Mouse (Mus musculus) CH12.LX (cell line): ENCODE results near the gene Pde1b. TPM values are rescaled to one million over a fixed set of nuclear protein-coding genes. Genes with fewer than 3 reads are reported as not detected.
A peak's percentile ranks its signal among the peaks of the same experiment; 100 is the strongest.

Source experiments
- DNase-seq: peaks from one replicate; pipeline ENCODE4 v3.0.0-alpha.2; 2013; ENCODE audit errors: extremely low read depth
- H3K27ac ChIP-seq: 2 replicates; pipeline ENCODE4 v1.5.1; 2012; ENCODE audit warnings: low read depth, mild to moderate bottlenecking, control low read depth, moderate library complexity; ENCODE audit not compliant: insufficient read depth
- H3K27me3 ChIP-seq: replicated peaks from 2 replicates; pipeline ENCODE3; 2012; ENCODE audit warnings: inconsistent platforms
- H3K36me3 ChIP-seq, 2 experiments: replicated peaks in 1 of 2; 2 replicates each; pipeline versions ENCODE3 to v1.6.1; 2012; ENCODE audit warnings: inconsistent platforms in 1 of 2, low read length in 1 of 2, mild to moderate bottlenecking in 1 of 2, mixed read lengths in 1 of 2, moderate library complexity in 1 of 2; ENCODE audit not compliant: control insufficient read depth in 1 of 2, insufficient read depth in 1 of 2
- H3K4me1 ChIP-seq, 2 experiments: 2 replicates each; pipeline ENCODE4 v1.6.1; 2012; ENCODE audit warnings: inconsistent platforms in 1 of 2, moderate library complexity in 1 of 2; ENCODE audit not compliant: insufficient read depth in 2 of 2, control insufficient read depth in 1 of 2
- H3K4me2 ChIP-seq: 2 replicates; pipeline ENCODE4 v1.6.1; 2012; ENCODE audit warnings: low read depth, mild to moderate bottlenecking, control low read depth; ENCODE audit not compliant: poor library complexity, insufficient read depth, severe bottlenecking
- H3K4me3 ChIP-seq, 3 experiments: fragments of 150-350 bp in 1 of 3; sonication (generic) in 1 of 3; replicated peaks in 1 of 3; 2 replicates each; pipeline versions ENCODE3 to v1.5.1; 2011 to 2012; ENCODE audit warnings: low read depth in 2 of 3, low read length in 2 of 3, mild to moderate bottlenecking in 2 of 3, moderate library complexity in 2 of 3, control low read depth in 1 of 3, improper control_type of control experiment in 1 of 3, inconsistent platforms in 1 of 3, mixed read lengths in 1 of 3; ENCODE audit not compliant: poor library complexity in 1 of 3
- H3K79me2 ChIP-seq: replicated peaks from 2 replicates; pipeline ENCODE4 v1.6.1; 2012; ENCODE audit warnings: mild to moderate bottlenecking, moderate library complexity; ENCODE audit not compliant: control insufficient read depth, poor library complexity, insufficient read depth, severe bottlenecking; ENCODE audit errors: extremely low read depth
- H3K9ac ChIP-seq: 2 replicates; pipeline ENCODE4 v1.6.1; 2012; ENCODE audit warnings: low read depth, mild to moderate bottlenecking, control low read depth, moderate library complexity; ENCODE audit not compliant: insufficient read depth
- H3K9me3 ChIP-seq: replicated peaks from 2 replicates; pipeline ENCODE3; 2012; ENCODE audit warnings: low read length, inconsistent platforms, mixed read lengths
- BHLHE40 ChIP-seq: IDR thresholded peaks from 2 replicates; pipeline ENCODE4 v1.6.1; 2011; ENCODE audit warnings: mild to moderate bottlenecking, low read depth, low read length, improper control_type of control experiment
- CTCF ChIP-seq, 2 experiments: IDR thresholded peaks in 1 of 2; conservative IDR thresholded peaks in 1 of 2; 2 replicates each; pipeline ENCODE4 v1.5.1; 2011 to 2012; ENCODE audit warnings: low read depth in 2 of 2, low read length in 2 of 2, improper control_type of control experiment in 1 of 2, inconsistent platforms in 1 of 2, mild to moderate bottlenecking in 1 of 2, moderate library complexity in 1 of 2
- E2F4 ChIP-seq: IDR thresholded peaks from 2 replicates; pipeline ENCODE4 v1.6.1; 2011; ENCODE audit warnings: low read depth, low read length, improper control_type of control experiment; ENCODE audit not compliant: insufficient replicate concordance
- ELF1 ChIP-seq: IDR thresholded peaks from 2 replicates; pipeline ENCODE4 v1.6.1; 2014; ENCODE audit warnings: low read depth, mild to moderate bottlenecking, inconsistent platforms, low read length, improper control_type of control experiment
- GABPA ChIP-seq: IDR thresholded peaks from 2 replicates; pipeline ENCODE4 v1.6.1; 2012; ENCODE audit warnings: low read depth, low read length, improper control_type of control experiment, inconsistent platforms; ENCODE audit not compliant: insufficient replicate concordance
- IRF4 ChIP-seq: IDR thresholded peaks from 2 replicates; pipeline ENCODE4 v1.6.1; 2014; ENCODE audit warnings: low read depth, mild to moderate bottlenecking, inconsistent platforms, low read length, improper control_type of control experiment
- KAT2A ChIP-seq: IDR thresholded peaks from 2 replicates; pipeline ENCODE4 v1.6.1; 2012; ENCODE audit warnings: low read length, improper control_type of control experiment, inconsistent platforms; ENCODE audit not compliant: insufficient replicate concordance
- MAX ChIP-seq: IDR thresholded peaks from 2 replicates; pipeline ENCODE4 v1.6.1; 2011; ENCODE audit warnings: low read length, improper control_type of control experiment
- NRF1 ChIP-seq: IDR thresholded peaks from 2 replicates; pipeline ENCODE4 v1.6.1; 2014; ENCODE audit warnings: low read depth, mild to moderate bottlenecking, inconsistent platforms, low read length, improper control_type of control experiment, moderate library complexity
- POLR2A ChIP-seq: IDR thresholded peaks from 2 replicates; pipeline ENCODE4 v1.6.1; 2011; ENCODE audit warnings: low read depth, mild to moderate bottlenecking, improper control_type of control experiment, low read length
- POLR2AphosphoS2 ChIP-seq: IDR thresholded peaks from 2 replicates; pipeline ENCODE4 v1.6.1; 2011; ENCODE audit warnings: low read depth, low read length, improper control_type of control experiment
- RAD21 ChIP-seq: IDR thresholded peaks from 2 replicates; pipeline ENCODE4 v1.6.1; 2011; ENCODE audit warnings: low read depth, mild to moderate bottlenecking, low read length, improper control_type of control experiment, moderate library complexity
- SIN3A ChIP-seq: IDR thresholded peaks from 2 replicates; pipeline ENCODE4 v1.6.1; 2012; ENCODE audit warnings: low read length, improper control_type of control experiment, inconsistent platforms
- SMC3 ChIP-seq: IDR thresholded peaks from 2 replicates; pipeline ENCODE4 v1.6.1; 2011; ENCODE audit warnings: low read depth, low read length, improper control_type of control experiment
- USF2 ChIP-seq: conservative IDR thresholded peaks from 2 replicates; pipeline ENCODE4 v1.6.1; 2011; ENCODE audit warnings: low read depth, low read length, improper control_type of control experiment
- ZC3H11A ChIP-seq: IDR thresholded peaks from 2 replicates; pipeline ENCODE4 v1.6.1; 2012; ENCODE audit warnings: low read depth, mild to moderate bottlenecking, inconsistent platforms, low read length, improper control_type of control experiment
- ZMIZ1 ChIP-seq: IDR thresholded peaks from 2 replicates; pipeline ENCODE4 v1.6.1; 2012; ENCODE audit warnings: low read depth, mild to moderate bottlenecking, inconsistent platforms, low read length, improper control_type of control experiment
- dilution Hi-C: fragments of 300-500 bp; cut with MboI; formaldehyde crosslinking; loops from 2 replicates; pipeline ENCODE4 v1.14.3; 2020; ENCODE audit warnings: low sequenced_read_pairs; ENCODE audit not compliant: extremely low pct_unique_long_range_greater_than_20kb, extremely low pct_ligation_motif_present
- in situ Hi-C: fragments of 300-500 bp; cut with MboI; formaldehyde crosslinking; loops from 3 replicates; pipeline ENCODE4 v1.14.3; 2019; ENCODE audit warnings: low sequenced_read_pairs, low pct_ligation_motif_present, low pct_unique_long_range_greater_than_20kb, mixed read lengths
- polyA plus RNA-seq: library from polyadenylated mRNA; unstranded; fragments of >175 nt; gene quantifications from 2 replicates; pipeline ENCODE4 v1.2.1, GENCODE M21; 2012; ENCODE audit warnings: low read depth; ENCODE audit not compliant: insufficient read length
- total RNA-seq, 2 experiments: library from RNA; depleted of rRNA; stranded (reverse); fragments of 300-350 nt in 1 of 2; fragments of >200 nt in 1 of 2; gene quantifications; 2 replicates each; pipeline ENCODE4 v1.2.3; 2012 to 2014

The Pde1b gene
- total and polyA plus RNA-seq, 3 experiments: 14.2 to 36.7 (median 15.0) TPM

DNA sequence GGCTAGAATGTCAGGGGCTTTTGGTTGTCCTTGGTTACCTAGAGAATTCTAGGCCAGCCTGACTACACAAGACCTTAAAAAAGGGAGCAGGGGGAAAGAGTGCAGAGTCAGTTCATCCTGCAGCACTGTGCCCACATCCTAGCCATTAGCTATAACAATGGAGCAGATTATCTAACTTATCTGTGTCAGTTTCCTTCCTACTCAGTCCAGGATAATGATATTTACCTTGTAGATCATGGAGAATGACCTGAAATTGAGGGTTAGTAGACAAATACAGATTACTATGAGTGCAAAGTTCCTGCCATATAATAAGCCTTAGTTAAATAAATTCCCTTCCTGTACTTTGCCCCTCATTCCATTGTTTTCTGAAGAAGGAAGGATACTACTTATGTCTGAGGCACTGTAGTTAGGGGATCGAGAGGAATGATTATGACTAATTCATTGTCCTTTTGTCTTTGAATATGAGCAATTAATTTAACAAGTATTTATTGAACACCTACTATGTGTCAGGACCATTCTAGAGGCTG lies 23.7 kb upstream of the Pde1b start:
- no peak overlapping the region for H3K27ac ChIP-seq
- H3K9ac ChIP-seq: no peak overlapping the region
- peaks cover 80 to 97% of the 10 kb centered on the region in 2 experiments for H3K36me3 ChIP-seq
- no peaks in the 10 kb centered on the region for H3K9me3 ChIP-seq
- no peaks in the 10 kb centered on the region for H3K27me3 ChIP-seq
- in situ Hi-C loops (no loop called here), dilution Hi-C loops (no loop called here)
- no peaks in the 10 kb centered on the region for H3K4me1 ChIP-seq
- H3K4me3 ChIP-seq: no peak overlapping the region
- no peak for TF ChIP-seq ZMIZ1
- TF ChIP-seq SMC3: no peak
- no peak for TF ChIP-seq BHLHE40
- no peak for TF ChIP-seq MAX
- TF ChIP-seq POLR2A: no peak
- no peak for TF ChIP-seq KAT2A
- TF ChIP-seq GABPA: no peak
- TF ChIP-seq ZC3H11A: no peak
- TF ChIP-seq ELF1: no peak
- H3K4me2 ChIP-seq: no peak overlapping the region
- no peaks in the 10 kb centered on the region for H3K79me2 ChIP-seq
- no peak for DNase-seq

DNA sequence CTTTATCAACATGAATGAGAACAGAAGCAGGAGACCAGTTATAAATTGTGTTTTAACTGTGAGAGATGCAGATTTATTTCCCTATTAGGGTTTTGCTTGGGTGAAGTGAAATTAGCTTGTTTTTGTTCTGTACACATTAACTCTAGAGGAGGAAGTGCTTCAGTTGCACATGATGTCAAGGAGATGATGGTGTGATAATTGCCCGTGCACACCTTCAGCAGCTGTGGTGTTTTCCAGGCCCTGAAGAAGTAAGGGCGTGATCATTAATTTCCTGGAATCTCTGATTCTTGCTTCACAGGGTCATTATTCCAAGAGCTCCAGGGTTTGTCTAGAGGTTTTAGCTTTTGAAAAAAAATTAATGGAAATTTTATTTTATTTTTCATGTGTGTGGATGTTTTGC lies 22.7 kb upstream of the Pde1b start:
- Histone ChIP-seq H3K9ac (no peak overlapping the region), H3K4me2 (no peak overlapping the region), H3K4me3 (no peak overlapping the region), H3K9me3 (no peaks in the 10 kb centered on the region), H3K4me1 (no peaks in the 10 kb centered on the region), H3K79me2 (no peaks in the 10 kb centered on the region), H3K27me3 (no peaks in the 10 kb centered on the region), H3K27ac (no peak overlapping the region), H3K36me3 (peaks cover 82 to 97% of the 10 kb centered on the region in 2 experiments)
- in situ Hi-C loops (no loop called here), dilution Hi-C loops (no loop called here)
- TF ChIP-seq ELF1 (no peak), IRF4 (no peak), NRF1 (no peak), POLR2A (no peak), MAX (no peak), KAT2A (no peak), BHLHE40 (no peak), POLR2AphosphoS2 (no peak), GABPA (no peak)
- no peak for DNase-seq

DNA sequence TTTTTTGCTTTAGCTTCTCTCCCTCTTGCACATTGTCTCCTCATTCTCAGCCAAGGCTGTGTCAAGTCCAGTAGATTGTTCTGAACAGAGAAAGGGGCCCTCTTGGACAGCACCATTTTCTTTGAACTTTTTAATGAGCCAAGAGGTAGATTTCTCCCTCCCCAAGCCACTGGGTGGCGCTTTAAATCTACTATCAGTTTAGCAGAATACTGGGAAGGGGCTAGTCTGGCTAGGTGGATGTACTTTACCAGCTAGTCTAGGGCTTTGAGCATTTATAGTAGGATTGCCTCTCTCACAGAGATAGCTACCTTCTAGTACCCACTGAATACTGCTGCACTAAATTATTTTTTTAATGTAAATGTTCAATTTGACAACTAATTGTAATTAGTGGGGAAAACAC lies 20.3 kb upstream of the Pde1b start:
- in situ Hi-C loops: no loop called here

More for the DNA sequence above, 20.3 kb upstream of the Pde1b start:
- TF ChIP-seq IRF4 (no peak), RAD21 (peak; percentile 22), CTCF (conservative IDR thresholded peaks at IDR 0.05 in 1 of 2, IDR thresholded peaks at IDR 0.05 in 1 of 2; ENCODE audit: low read depth in 2 of 2, low read length in 2 of 2) (peak in 1 of 2 experiments; percentile 51; a peak in 2 of 4 replicates), SIN3A (no peak), E2F4 (no peak), USF2 (no peak)
- H3K36me3 ChIP-seq: peaks cover 85 to 97% of the 10 kb centered on the region in 2 experiments
- peaks cover 0 to 8% of the 10 kb centered on the region in 2 experiments; a peak in 1 of 4 replicates for H3K4me1 ChIP-seq
- no peaks in the 10 kb centered on the region for H3K79me2 ChIP-seq
- H3K4me2 ChIP-seq: no peak overlapping the region
- no peaks in the 10 kb centered on the region for H3K27me3 ChIP-seq
- H3K9ac ChIP-seq: no peak overlapping the region
- dilution Hi-C loops: no loop called here
- no peak overlapping the region for H3K27ac ChIP-seq
- peak; percentile 17 for DNase-seq
- no peak overlapping the region for H3K4me3 ChIP-seq
- no peaks in the 10 kb centered on the region for H3K9me3 ChIP-seq
